Comparison of ENCODE assay signal across 9 mouse cellular contexts in genomic region chr19:56254751-56255150, GRCm38 (mm10). TPM values are rescaled to one million over a fixed set of nuclear protein-coding genes. Genes with fewer than 3 reads are reported as not detected.
A peak's percentile ranks its signal among the peaks of the same experiment; 100 is the strongest.
DNase-seq lines count a peak whose midpoint lies in the region; ATAC-seq and TF ChIP-seq lines count a peak whose summit lies in the region.
"Had no signal": no experiment of that assay in that cellular context is flagged by ENCODE, and none has a peak within 500 bp of the region (broad histone marks: within the 10 kb centered on the region; RNA-seq: fewer than 3 reads in every experiment).

No protein-coding gene starts in this region.

- ATAC-seq in heart, postnatal 0 days (ENCODE audit: insufficient read depth, low read depth): peak; percentile 20; the same call in 1 of the 2 replicates
- no peak for ATAC-seq in limb, embryonic 11.5 days (ENCODE audit: insufficient number of reproducible peaks, low FRiP score, low TSS enrichment, low read depth)

- no peak overlapping the region for H3K9ac ChIP-seq in heart, postnatal 0 days (replicated peaks; ENCODE audit: low read depth, low read length)
- H3K9ac ChIP-seq in limb, embryonic 11.5 days (ENCODE audit: low read length): no peak overlapping the region

- H3K27ac ChIP-seq in heart, postnatal 0 days (ENCODE audit: low read depth): no peak overlapping the region
- no peak overlapping the region for H3K27ac ChIP-seq in limb, embryonic 11.5 days (replicated peaks; ENCODE audit: low read depth, low read length)

- H3K27me3 ChIP-seq in heart, postnatal 0 days (ENCODE audit: control insufficient read depth, insufficient read depth, low read length): no peaks in the 10 kb centered on the region
- H3K27me3 ChIP-seq in limb, embryonic 11.5 days (ENCODE audit: control insufficient read depth, insufficient read depth, low read length): no peaks in the 10 kb centered on the region

- H3K4me1 ChIP-seq in heart, postnatal 0 days (ENCODE audit: control insufficient read depth, insufficient read depth): no peaks in the 10 kb centered on the region
- peaks cover 5% of the 10 kb centered on the region; the same call in 1 of the 2 replicates for H3K4me1 ChIP-seq in limb, embryonic 11.5 days (ENCODE audit: control insufficient read depth, insufficient read depth, low read length)

- no peaks in the 10 kb centered on the region for H3K36me3 ChIP-seq in heart, postnatal 0 days (replicated peaks; ENCODE audit: control insufficient read depth, insufficient read depth, low read length)
- no peaks in the 10 kb centered on the region for H3K36me3 ChIP-seq in limb, embryonic 11.5 days (ENCODE audit: control insufficient read depth, insufficient read depth, low read length)

- 54% methylated on average over 7 of the region's 7 CpGs for WGBS in heart, postnatal 0 days
- 44% methylated on average over 7 of the region's 7 CpGs for WGBS in limb, embryonic 11.5 days

- DNase-seq in heart, postnatal 0 days (ENCODE audit: low spot score): no peak
- DNase-seq in heart, adult 11 months: no peak
- DNase-seq in urinary bladder, postnatal 14 days (ENCODE audit: low spot score): peak; percentile 26
- DNase-seq in urinary bladder, adult 2 months (ENCODE audit: low spot score): no peak
- DNase-seq in limb, embryonic 11.5 days (ENCODE audit: low spot score): peak; percentile 79
- peak; percentile 23 for DNase-seq in testis, postnatal 14 days (ENCODE audit: low spot score)
- no peak for DNase-seq in urinary bladder, postnatal 4 days (ENCODE audit: low spot score in 2 of 2)
- DNase-seq in right cerebral cortex, postnatal 10 days (ENCODE audit: low spot score in 2 of 2): no peak

- no peak for TF ChIP-seq EP300 in heart, postnatal 0 days (IDR thresholded peaks at IDR 0.05; ENCODE audit: low read depth)

- no peaks in the 10 kb centered on the region for H3K9me3 ChIP-seq in heart, postnatal 0 days (replicated peaks; ENCODE audit: control insufficient read depth, low read length)
- no peaks in the 10 kb centered on the region for H3K9me3 ChIP-seq in limb, embryonic 11.5 days (ENCODE audit: control insufficient read depth, low read length)
- H3K9me3 ChIP-seq: megakaryocyte, embryonic 14.5 days had no signal

- TF ChIP-seq CTCF in heart, postnatal 0 days (IDR thresholded peaks at IDR 0.05; ENCODE audit: low read depth): peak; percentile 34

- no peak overlapping the region for H3K4me2 ChIP-seq in heart, postnatal 0 days (ENCODE audit: low read depth, low read length)
- no peak overlapping the region for H3K4me2 ChIP-seq in limb, embryonic 11.5 days (ENCODE audit: low read depth, severe bottlenecking)

- no peak overlapping the region for H3K4me3 ChIP-seq in heart, postnatal 0 days (ENCODE audit: low read depth, low read length)
- no peak overlapping the region for H3K4me3 ChIP-seq in limb, embryonic 11.5 days (ENCODE audit: low read depth, low read length)
- H3K4me3 ChIP-seq: megakaryocyte, embryonic 14.5 days had no signal

RNA-seq across cellular contexts. Expression of gene Habp2, which starts 32.2 kb away (rescaled TPM):
- not detected in 2 replicates for total RNA-seq in heart, postnatal 0 days (2014; rRNA removed; ENCODE audit: low replicate concordance)
- 3.9 and 4.1 TPM in 2 replicates for polyA plus RNA-seq in heart, postnatal 0 days (2015; fragmentation: Nextera tagmentation; extraction: Ambion mirVana)
- polyA plus RNA-seq in urinary bladder, adult 2 months (2012; rRNA removed): 0.10 TPM in 1 of 2 replicates, not detected in the other
- 0.53 TPM in 1 of 2 replicates, not detected in the other for polyA plus RNA-seq in limb, embryonic 11.5 days (2014; fragmentation: Nextera tagmentation; extraction: Ambion mirVana)

Comparison
In these comparisons a context has a peak if more than half of its experiments do, and no peak if none do; other contexts are left out.
1. DNase-seq: peak in urinary bladder, postnatal 14 days (single experiment), limb, embryonic 11.5 days (single experiment) and testis, postnatal 14 days (single experiment); none in heart, postnatal 0 days (single experiment), heart, adult 11 months (single experiment), urinary bladder, adult 2 months (single experiment), urinary bladder, postnatal 4 days (0 of 2) and right cerebral cortex, postnatal 10 days (0 of 2).